Comparison of ENCODE assay signal across 8 mouse cellular contexts in genomic region chr2:30711853-30712498, GRCm38 (mm10).
DNase-seq lines count a peak whose midpoint lies in the region; ATAC-seq and TF ChIP-seq lines count a peak whose summit lies in the region.

No protein-coding gene starts in this region.

- peak; percentile 37 for TF ChIP-seq POLR2A in kidney, adult 2 months (IDR thresholded peaks at IDR 0.05; ENCODE audit: low read depth, low read length)
- TF ChIP-seq POLR2A in liver, adult 2 months (IDR thresholded peaks at IDR 0.05; ENCODE audit: extremely low read depth, insufficient read depth, low read length), result no peak
- TF ChIP-seq POLR2A in myocyte (IDR thresholded peaks at IDR 0.05; ENCODE audit: insufficient read length, low read depth), result no peak

- peak; percentile 46 for ATAC-seq in stomach, embryonic 16.5 days (ENCODE audit: insufficient read depth, low FRiP score)

- 2% methylated on average over 63 of the region's 63 CpGs for WGBS in embryonic facial prominence, embryonic 10.5 days
- under 1% methylated on average over 62 of the region's 63 CpGs for WGBS in kidney, adult 2 months
- under 1% methylated on average over 62 of the region's 63 CpGs for WGBS in liver, adult 2 months
- under 1% methylated on average over 63 of the region's 63 CpGs for WGBS in stomach, embryonic 16.5 days

- H3K4me2 ChIP-seq in myocyte (ENCODE audit: low read depth), result peak overlapping the region; percentile 81
- H3K4me2 ChIP-seq in stomach, embryonic 16.5 days (ENCODE audit: low read depth, low read length), result peak overlapping the region; percentile 92

- H3K36me3 ChIP-seq in embryonic facial prominence, embryonic 10.5 days (replicated peaks), result no peaks in the 10 kb centered on the region
- H3K36me3 ChIP-seq in kidney, adult 2 months (ENCODE audit: control insufficient read depth, insufficient read depth, low read length), result no peaks in the 10 kb centered on the region
- H3K36me3 ChIP-seq in liver, adult 2 months (ENCODE audit: control insufficient read depth, insufficient read depth, low read length), result no peaks in the 10 kb centered on the region
- no peaks in the 10 kb centered on the region for H3K36me3 ChIP-seq in myocyte (ENCODE audit: control insufficient read depth, insufficient read depth)
- no peaks in the 10 kb centered on the region for H3K36me3 ChIP-seq in stomach, embryonic 16.5 days (ENCODE audit: control insufficient read depth, insufficient read depth, low read length)

- no peaks in the 10 kb centered on the region for H3K27me3 ChIP-seq in embryonic facial prominence, embryonic 10.5 days (replicated peaks; ENCODE audit: low read depth, poor library complexity, severe bottlenecking)
- H3K27me3 ChIP-seq in kidney, adult 2 months (replicated peaks; ENCODE audit: control insufficient read depth, insufficient read depth, low read length), result no peaks in the 10 kb centered on the region
- no peaks in the 10 kb centered on the region for H3K27me3 ChIP-seq in liver, adult 2 months (ENCODE audit: control insufficient read depth, insufficient read depth, low read length)
- no peaks in the 10 kb centered on the region for H3K27me3 ChIP-seq in myocyte (ENCODE audit: control insufficient read depth, insufficient read depth, insufficient read length)
- H3K27me3 ChIP-seq in stomach, embryonic 16.5 days (ENCODE audit: control insufficient read depth, insufficient read depth, low read length), result no peaks in the 10 kb centered on the region

- DNase-seq in ovary, adult 18-20 months (ENCODE audit: low spot score), result peak; percentile 91
- no peak for DNase-seq in ovary, postnatal 10 days (ENCODE audit: low spot score)
- DNase-seq in embryonic facial prominence, embryonic 10.5 days (ENCODE audit: low spot score), result peak; percentile 78
- DNase-seq in heart, adult 8-10 months (ENCODE audit: low spot score), result peak; percentile 92
- peak; percentile 96 for DNase-seq in kidney, adult 2 months
- DNase-seq in liver, adult 2 months (ENCODE audit: extremely low read depth, low read depth, low spot score), result no peak

- H3K27ac ChIP-seq in embryonic facial prominence, embryonic 10.5 days (replicated peaks), result peak overlapping the region; percentile 99
- H3K27ac ChIP-seq in kidney, adult 2 months (ENCODE audit: insufficient read depth, low read depth, low read length), result peak overlapping the region; percentile 99
- peak overlapping the region; percentile 56 for H3K27ac ChIP-seq in liver, adult 2 months (replicated peaks; ENCODE audit: insufficient read depth, low read depth, low read length)
- peak overlapping the region; percentile 95 for H3K27ac ChIP-seq in stomach, embryonic 16.5 days (ENCODE audit: low read length)

- H3K4me3 ChIP-seq in embryonic facial prominence, embryonic 10.5 days, result peak overlapping the region; percentile 69
- peak overlapping the region; percentile 35 for H3K4me3 ChIP-seq in kidney, adult 2 months (ENCODE audit: insufficient read depth, low read depth, low read length)
- peak overlapping the region; percentile 48 for H3K4me3 ChIP-seq in liver, adult 2 months (ENCODE audit: insufficient read depth, low read depth, low read length)
- no peak overlapping the region for H3K4me3 ChIP-seq in myocyte
- peak overlapping the region; percentile 52 for H3K4me3 ChIP-seq in stomach, embryonic 16.5 days (replicated peaks; ENCODE audit: low read length)

- TF ChIP-seq CTCF in kidney, adult 2 months (conservative IDR thresholded peaks at IDR 0.05; ENCODE audit: insufficient read depth, insufficient read length, low read depth, low read length), result no peak
- no peak for TF ChIP-seq CTCF in liver, adult 2 months (IDR thresholded peaks at IDR 0.05; ENCODE audit: low read depth, low read length)

- H3K9ac ChIP-seq in liver, adult 2 months (ENCODE audit: low read depth, low read length), result peak overlapping the region; percentile 64
- peak overlapping the region; percentile 87 for H3K9ac ChIP-seq in stomach, embryonic 16.5 days (ENCODE audit: low read length)

- no peaks in the 10 kb centered on the region for H3K79me2 ChIP-seq in liver, adult 2 months (ENCODE audit: control insufficient read depth, insufficient read depth, low read length)
- no peaks in the 10 kb centered on the region for H3K79me2 ChIP-seq in myocyte (ENCODE audit: control insufficient read depth, insufficient read depth)

- H3K4me1 ChIP-seq in embryonic facial prominence, embryonic 10.5 days, result peaks cover 90% of the 10 kb centered on the region
- H3K4me1 ChIP-seq in kidney, adult 2 months (ENCODE audit: control insufficient read depth, insufficient read depth, low read length), result peaks cover 50% of the 10 kb centered on the region
- peaks cover 11% of the 10 kb centered on the region for H3K4me1 ChIP-seq in liver, adult 2 months (ENCODE audit: control insufficient read depth, insufficient read depth, low read length)
- peaks cover 68% of the 10 kb centered on the region for H3K4me1 ChIP-seq in stomach, embryonic 16.5 days (ENCODE audit: control insufficient read depth, insufficient read depth, low read length)

- no peaks in the 10 kb centered on the region for H3K9me3 ChIP-seq in embryonic facial prominence, embryonic 10.5 days
- no peaks in the 10 kb centered on the region for H3K9me3 ChIP-seq in stomach, embryonic 16.5 days (replicated peaks; ENCODE audit: control insufficient read depth, low read length)

- H3ac ChIP-seq in myocyte (ENCODE audit: control insufficient read depth, insufficient read length), result peak overlapping the region; percentile 9

TF ChIP-seq in myocyte, 11 proteins besides CTCF, POLR2A, EP300 and RAD21:
- TF ChIP-seq POLR2AphosphoS2 (IDR thresholded peaks at IDR 0.05; ENCODE audit: insufficient read length, low read depth) (no peak), TCF3 (IDR thresholded peaks at IDR 0.05; ENCODE audit: insufficient read length, low read depth) (no peak), MYOG (IDR thresholded peaks at IDR 0.05; ENCODE audit: control insufficient read depth in 1 of 3, insufficient read depth in 1 of 3, insufficient read length in 2 of 3, low read depth in 2 of 3) (peak in 1 of 3 experiments; percentile 60), REST (IDR thresholded peaks at IDR 0.05; ENCODE audit: insufficient read depth, insufficient read length) (no peak), MYOD1 (IDR thresholded peaks at IDR 0.05; ENCODE audit: control insufficient read depth in 1 of 3, insufficient read length in 2 of 3, low read depth in 2 of 3) (peak in 1 of 3 experiments; percentile 71), SRF (IDR thresholded peaks at IDR 0.05; ENCODE audit: control insufficient read depth, insufficient read length, low read depth) (no peak), USF1 (IDR thresholded peaks at IDR 0.05; ENCODE audit: low read depth) (no peak), CEBPB (IDR thresholded peaks at IDR 0.05; ENCODE audit: insufficient read depth, poor library complexity, severe bottlenecking) (peak; percentile 2; the same call in 1 of the 2 replicates), MAX (IDR thresholded peaks at IDR 0.05; ENCODE audit: low read depth) (no peak), TCF12 (IDR thresholded peaks at IDR 0.05; ENCODE audit: insufficient read depth, poor library complexity, severe bottlenecking) (peak; percentile 47), E2F4 (IDR thresholded peaks at IDR 0.05; ENCODE audit: insufficient read depth) (peak; percentile 50)

Comparison
In these comparisons a context has a peak if more than half of its experiments do, and no peak if none do; other contexts are left out.
1. DNase-seq: peak in ovary, adult 18-20 months (single experiment), embryonic facial prominence, embryonic 10.5 days (single experiment), heart, adult 8-10 months (single experiment) and kidney, adult 2 months (single experiment); none in ovary, postnatal 10 days (single experiment) and liver, adult 2 months (single experiment).
2. Peak in every context shown above with its lines, with median percentiles within 50 percentile points of each other: H3K27ac ChIP-seq.